Mouse (Mus musculus) embryonic fibroblast, embryonic 13.5 days (primary cell): ENCODE results near the gene Mthfr.

Experiments used
- CTCF ChIP-seq: IDR thresholded peaks from 2 replicates; pipeline ENCODE4 v1.5.1; 2011; ENCODE audit warnings: mild to moderate bottlenecking, control low read depth, low read length, moderate library complexity, borderline replicate concordance; ENCODE audit not compliant: insufficient read depth
- POLR2A ChIP-seq: IDR thresholded peaks from 2 replicates; pipeline ENCODE4 v1.6.1; 2011; ENCODE audit warnings: low read depth, mild to moderate bottlenecking, control low read depth, low read length, moderate library complexity

DNA sequence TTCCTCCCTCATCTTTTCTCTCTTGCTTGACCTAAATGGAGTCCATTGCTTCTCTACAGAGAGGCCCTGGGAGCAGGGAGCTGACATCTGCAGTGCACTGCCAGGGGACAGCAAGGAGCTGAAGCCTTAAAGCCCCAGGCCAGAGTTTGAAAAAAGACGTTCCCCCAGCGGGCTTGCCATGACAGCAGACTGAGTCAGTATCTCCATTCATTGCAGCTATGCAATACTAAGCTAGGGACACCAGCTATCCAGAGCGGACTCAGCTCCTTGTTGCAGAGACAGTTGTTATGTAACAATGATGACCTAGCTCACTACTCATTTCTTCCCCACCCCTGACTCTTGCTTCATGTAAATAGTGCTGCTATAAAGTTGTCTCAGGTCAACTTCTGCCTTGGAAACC is 43.6 kb upstream of the Mthfr start:
- TF ChIP-seq POLR2A (no peak), CTCF (no peak)
